Mouse (Mus musculus) thymus, postnatal 25 days (tissue): ENCODE data around the gene Pced1b.
"Not testable (repeated sequence)": the region's sequence is repeated elsewhere in the genome, so short reads cannot be mapped to it uniquely, and the experiment has no call there.

Experiments
- DNase-seq: peaks from one replicate; pipeline ENCODE4 v3.0.0; 2022

The Pced1b gene

DNA sequence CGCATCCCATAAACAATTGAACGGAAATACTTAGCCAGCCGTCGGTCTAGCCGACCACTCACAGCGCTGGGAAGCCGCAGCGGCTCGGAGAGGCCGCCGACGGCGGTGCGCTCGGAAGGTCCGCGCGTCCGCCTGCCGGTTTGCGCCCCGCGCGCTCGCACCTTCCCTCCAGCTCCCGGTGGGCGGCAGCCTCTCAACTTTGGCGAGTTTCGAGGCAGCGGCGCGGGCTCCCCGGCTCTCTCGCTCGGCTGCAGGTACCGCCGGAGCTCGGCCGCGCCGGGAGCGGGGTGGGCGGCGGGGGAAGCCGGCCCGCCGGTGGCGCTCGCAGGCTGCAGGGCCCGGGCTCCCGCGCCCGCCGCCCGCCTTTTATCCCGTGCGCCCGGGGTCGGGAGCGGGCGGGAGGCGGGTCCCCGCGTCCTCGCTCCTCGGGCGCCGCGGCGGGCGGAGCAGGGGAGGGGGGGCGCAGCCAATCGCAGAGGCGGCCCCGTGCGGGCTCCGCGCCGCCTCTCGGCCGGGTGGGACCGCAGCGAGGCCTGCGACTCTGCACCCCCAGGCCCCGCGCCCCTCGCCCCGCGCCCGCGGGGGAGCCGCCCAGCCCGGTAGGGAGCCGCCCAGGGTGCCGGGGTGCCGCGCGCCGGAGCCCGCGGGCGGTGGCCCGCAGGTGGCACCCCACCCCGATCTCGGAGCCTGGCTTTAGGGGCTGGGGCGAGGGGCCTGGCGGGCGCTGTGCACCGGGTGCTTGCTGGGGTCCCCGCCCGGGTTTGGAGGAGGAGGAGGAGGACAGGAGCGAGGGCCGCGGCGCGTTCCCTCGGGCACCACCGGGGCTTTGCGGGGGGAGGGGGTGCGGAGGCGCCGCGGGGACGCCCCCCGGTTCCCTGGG, at the start of gene Pced1b, which contains the start of gene Amigo2:
Gene Pced1b, plus strand, starts transcription at position 197 of the 880 bp plus-strand sequence.
Gene Amigo2, minus strand, starts transcription at position 377 of the 880 bp plus-strand sequence.
- DNase-seq, result peak; percentile 68

DNA sequence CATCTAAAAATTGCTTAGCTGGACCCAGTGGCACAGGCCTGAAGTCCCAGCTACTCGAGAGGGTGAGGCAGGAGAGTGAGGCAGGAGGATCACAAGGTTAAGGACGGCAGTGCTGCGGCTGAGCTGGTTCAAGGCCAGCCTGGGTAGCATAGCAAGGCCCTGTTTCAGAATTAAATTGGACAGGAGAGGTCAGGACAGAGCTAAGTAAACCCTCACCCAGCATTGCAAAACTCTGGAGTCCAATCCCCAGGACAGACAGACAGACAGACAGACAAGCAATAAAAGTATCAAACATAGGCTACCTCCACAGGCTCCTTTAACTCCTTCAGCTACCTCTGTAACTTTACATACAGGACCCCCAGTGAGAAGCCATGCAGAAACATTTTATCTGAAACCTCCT, 42.0 kb upstream of the Pced1b start:
- DNase-seq, result no peak

DNA sequence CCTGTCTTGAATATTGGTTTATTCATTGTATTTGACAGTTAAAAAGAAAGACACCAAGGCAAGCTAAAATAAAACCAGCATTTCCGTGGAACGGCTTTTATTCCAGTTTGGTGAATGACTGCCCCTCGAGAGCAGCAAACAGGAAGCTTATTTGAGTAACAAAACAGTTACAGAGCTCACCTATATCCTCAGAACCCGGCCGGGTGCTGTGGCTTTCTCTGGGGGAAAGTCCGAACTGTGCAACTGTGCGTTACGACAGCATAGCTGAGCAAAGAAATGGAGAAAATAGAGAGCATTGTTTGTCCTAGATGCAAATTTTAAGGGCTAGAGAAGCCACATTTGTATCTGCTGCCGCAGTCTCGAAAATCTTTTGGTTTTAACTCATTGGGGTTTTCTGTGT, 41.1 kb upstream of the Pced1b start:
- DNase-seq, result no peak

DNA sequence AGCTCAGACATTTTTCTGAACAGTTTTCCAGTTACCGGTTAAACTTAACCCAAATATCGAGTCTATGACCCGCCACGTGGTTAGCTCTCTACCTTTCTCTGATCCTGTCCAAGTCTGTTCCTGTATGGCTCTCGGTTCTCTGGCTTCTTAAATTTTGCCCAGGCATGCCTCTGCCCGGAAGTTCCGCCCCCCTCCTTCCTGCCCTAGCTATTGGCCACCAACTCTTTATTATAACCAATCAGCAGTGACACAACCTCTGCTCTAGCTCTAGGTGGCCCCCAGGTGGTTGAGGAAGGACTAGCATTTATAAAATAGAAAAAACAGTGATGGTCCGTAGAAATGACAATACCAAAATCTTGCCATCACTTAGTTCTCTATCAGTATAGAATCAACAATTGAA, 40.4 kb upstream of the Pced1b start:
- DNase-seq, result no peak

DNA sequence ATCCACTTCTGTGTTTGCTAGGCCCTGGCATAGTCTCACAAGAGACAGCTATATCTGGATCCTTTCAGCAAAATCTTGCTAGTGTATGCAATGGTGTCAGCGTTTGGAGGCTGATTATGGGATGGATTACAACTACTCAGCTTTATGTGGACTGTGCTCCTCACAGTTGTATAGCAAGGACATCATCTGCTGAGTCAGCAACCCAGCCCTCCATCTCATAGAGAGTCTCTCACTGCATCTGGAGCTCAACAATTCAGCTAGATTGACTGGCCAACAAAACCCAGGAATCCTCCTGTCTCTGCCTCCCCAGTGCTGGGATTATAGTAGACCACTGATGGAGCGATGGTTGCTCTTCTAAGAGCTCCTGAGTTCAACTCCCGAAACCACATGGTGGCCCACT, 37.2 kb upstream of the Pced1b start:
- not testable (repeated sequence) for DNase-seq

DNA sequence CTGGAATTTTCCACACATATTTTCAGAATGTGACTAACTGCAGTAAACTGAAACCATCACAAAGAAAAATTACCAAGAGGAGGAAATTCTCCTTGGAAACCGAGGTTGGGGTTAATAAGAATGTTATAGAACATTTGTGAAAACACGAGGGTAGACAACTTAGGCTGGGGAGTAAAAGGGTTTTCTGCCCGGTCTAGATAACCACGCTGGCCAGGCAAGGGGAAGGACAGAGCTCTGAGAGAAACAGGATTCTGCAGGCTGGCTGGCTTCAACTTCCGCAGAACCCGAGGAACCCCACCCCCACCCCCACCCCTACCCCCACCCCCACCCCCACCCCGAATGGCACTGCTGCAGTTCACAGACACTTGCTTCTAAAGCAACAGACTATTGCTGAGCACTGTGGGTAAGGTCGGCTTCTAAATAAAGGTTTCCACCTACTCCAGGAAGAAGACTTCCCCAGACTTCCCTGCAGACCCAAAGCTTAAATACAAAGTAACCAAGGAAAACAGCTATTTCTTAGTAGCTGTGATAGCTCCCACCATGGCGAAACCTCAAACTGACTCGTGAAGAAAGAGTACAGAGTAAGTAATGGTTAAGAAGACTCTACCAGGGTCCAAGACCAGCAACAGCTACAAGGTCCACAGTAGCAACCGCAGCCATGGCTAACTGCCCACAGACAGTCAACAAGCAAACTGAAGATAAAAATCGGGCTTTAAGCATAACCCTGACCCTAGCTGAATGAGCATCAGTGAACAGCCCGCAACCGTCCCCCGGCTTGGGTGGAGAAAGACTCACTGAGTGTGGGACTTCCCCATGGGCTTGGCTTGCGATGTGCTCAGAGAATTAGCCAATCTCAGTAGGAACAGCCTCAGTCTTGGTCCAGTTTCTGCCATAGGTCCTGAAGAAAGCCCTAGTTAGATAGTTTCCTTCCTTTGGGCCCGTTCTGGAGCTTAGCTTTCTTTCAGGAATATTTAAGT, 34.1 kb upstream of the Pced1b start:
- peak; percentile 10 for DNase-seq

DNA sequence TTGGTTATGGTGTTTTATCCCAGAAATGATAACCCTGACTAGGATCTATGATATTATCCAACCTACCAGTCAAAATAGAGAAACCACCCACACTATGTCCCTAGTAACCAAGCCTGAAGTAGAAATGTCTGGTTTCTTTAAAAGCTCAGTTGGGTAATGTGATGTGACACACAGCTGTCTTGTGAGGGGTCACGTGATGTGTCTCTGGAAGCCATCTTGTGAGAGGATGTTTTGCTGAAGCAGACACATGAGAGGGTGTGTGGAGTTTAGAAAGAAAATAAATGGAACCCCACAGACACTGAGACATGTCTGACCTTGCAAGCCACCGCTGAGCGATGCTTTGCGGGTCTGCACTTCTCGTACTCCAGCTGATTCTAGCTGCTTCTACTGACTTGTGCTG, 30.1 kb upstream of the Pced1b start:
- no peak for DNase-seq

DNA sequence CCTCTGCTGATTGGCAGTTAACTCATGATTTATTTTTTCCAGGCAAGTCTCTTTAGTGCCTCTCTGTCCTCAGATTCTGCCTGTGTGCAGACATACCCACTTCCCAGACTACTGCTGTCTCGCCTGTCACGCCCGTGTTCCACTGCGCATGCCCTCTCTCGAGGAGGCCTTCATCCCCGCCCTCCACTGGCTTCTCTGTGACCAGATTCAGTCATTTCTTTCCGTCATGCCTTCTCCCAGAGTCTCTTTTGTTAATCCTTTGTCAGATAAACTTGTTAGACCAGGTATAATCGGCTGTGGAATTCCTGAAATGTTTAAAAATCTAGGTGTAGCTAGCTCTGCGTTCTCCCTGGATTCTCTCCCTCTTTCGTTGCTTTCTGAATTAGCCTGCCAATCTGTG, 23.5 kb upstream of the Pced1b start:
- DNase-seq, result no peak

DNA sequence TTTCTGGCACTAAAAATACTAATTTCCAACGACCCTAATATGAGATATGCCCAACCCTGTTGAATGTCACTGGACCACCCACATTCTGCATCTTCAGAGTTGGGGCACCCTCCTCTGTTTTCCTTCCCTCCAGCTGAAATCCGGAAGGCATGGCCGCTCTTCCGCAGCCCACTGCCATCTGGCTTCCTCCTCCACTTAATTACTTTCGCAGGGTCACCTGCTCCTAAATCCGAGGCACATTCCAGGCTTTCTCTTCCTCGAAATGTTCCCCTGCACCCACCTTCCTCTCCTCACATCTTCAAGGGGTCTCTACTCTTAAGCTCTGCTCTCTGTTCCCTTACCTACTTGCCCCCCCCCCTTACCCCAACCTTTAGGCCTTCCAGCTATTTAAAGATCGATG, 22.9 kb upstream of the Pced1b start:
- no peak for DNase-seq

DNA sequence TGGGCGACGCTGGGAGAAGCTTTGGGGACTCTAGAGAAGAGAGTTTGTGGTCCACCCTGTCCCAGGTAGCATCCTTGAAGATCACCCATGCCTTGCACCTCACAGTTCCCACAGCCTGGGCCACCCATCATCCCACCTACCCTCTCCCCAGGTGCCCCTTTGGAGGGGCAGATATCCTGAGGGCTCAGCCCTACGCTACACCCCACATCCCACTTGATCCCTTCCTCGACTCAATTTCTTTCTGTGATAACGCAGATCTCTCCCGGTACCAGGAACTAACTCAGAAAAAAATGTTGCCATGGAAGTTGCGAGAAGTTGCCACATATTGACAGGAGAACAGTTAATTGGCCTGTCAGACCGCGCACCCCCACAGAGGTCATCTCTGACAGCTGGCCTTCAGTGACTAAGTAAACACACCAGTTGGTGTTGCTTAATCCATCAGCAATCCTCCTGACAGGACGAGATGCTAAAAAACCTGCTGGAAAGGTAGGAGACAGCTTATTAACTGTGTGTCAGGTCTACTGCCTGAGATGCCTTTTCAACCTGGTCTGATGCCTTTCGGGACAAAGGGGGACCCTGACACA, 17.3 kb upstream of the Pced1b start:
- DNase-seq, result no peak

DNA sequence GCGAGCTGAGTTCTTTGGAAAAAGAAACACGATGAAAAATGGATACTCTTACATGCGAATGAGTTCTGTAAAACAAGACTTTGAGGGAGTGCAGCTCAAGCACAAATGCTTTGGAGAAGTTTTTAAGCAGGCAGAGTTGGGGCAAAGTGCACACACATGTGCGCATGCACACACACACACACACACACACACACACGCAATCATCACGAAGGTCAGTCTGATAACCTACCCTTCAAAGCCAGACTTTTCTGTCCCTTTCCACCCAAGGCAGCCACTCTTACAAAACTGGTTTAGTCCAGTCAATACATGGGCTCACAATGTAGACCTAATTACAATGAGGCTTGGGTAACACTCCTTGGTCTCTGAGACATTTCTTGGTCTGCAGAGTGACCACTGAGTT, 12.8 kb upstream of the Pced1b start:
- DNase-seq, result no peak

DNA sequence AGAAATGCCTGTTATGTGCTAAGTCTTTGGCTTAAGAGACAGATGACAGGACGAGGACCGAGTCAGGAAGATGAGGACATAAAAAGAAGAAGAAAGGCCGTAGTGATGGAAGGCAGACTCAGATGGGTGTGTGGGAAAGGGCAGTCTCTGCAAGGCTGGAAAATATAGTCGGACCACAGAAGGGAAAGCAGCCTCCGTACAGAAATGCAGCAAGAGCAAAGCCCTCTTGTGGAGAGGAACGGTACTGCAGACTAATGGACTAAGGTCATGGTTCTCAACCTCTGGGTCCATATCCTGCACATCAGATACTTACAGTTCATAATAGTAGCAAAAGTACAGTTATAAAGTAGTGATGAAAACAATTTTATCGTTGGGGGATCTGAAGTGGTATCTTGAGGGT, 11.7 kb upstream of the Pced1b start:
- peak; percentile 59 for DNase-seq

DNA sequence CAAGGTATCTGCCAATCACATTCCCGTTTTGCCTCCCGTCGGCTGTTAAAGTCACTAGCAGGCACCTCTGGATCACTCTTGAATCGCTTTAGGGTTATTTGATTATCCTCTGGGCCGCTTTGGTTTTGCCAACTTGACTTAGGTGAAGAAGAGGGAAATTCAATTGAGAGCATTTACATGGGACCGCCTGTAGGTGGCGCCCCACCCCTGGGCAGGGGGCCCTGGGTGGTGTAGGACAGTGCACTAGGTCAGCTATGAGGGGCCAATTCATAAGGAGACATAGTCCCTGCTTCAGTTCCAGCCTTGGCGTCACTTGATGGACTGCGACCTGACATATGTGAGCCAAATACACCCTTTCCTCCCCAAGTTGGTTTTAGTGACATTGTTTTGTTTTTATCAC, 10.0 kb upstream of the Pced1b start:
- peak; percentile 63 for DNase-seq

DNA sequence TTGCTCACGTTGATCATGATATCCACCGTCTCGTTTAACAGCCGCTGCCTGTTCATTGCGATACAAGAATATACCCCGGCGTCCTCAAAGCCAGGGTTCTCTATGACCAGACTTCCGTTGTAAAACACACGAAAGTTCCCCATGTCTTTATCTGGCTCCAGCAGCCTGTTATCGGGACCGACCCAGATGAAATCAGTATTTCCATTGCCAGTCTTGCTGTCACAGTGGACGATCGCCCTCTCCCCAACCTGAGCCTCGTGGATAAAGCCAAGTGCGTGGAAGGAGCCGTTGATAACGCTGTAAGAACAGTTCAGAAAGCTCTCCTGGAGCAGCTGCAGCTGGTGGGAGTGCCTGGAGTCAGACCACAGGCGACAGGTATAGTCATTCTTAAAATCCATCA, 1.5 kb upstream of the Pced1b start:
- DNase-seq, result no peak

DNA sequence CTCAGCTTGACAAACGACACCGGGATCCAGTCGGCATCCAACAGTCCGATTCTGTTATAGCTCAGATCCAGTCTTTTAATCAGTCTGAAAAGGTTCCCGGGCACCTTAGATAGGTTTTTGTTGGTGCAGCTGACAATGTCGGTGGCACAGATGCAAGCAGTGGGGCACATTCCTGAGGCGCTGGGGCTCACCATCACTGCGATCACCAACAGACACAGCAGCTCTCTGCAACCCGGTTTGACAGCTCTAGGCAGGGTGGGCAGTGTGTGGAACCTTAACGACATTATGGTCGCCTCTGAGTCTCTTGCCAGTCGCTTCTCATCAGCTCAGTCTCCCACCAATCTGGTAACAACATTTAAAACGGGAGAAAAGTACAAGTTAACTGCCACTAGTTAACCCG, 651 bp upstream of the Pced1b start:
- no peak for DNase-seq

DNA sequence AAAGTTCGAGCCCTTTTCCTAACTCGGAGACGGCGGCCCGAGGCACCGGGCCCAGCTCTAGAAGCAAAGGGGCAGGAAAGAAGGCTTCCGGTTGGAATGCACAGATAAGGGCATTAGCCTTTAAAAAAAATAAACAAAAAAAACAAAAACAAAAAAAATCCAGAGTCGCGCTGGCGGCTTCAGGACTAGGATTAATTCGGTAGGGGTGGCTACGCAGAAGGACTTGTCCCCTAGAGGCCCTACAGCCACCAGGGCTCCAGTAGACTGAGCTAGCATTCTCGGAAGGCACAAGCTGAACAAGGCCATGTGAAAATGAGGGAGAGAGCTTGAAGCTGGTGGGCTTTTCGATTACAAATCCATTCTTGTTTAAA, 869 bp downstream of the Pced1b start:
- peak; percentile 49 for DNase-seq

DNA sequence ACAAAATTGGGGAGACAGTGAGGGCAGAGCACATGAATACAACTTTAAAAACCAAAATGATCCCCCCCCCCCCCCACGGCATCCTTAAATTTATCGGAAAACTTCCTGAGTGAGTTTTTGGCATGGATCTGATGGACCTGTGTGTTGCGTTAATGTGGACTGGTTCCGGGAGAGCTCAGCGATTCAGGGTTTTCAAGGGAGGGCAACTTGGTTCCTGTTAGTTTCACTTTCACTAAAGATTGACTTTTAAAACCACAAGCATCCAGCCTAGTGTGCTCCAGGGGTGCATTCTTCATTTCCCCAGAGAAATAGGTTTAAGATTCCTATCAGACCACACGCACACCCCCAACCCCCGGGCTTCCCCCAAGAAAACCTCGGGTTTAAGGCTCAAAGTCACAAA, 1.4 kb downstream of the Pced1b start:
- peak; percentile 35 for DNase-seq

DNA sequence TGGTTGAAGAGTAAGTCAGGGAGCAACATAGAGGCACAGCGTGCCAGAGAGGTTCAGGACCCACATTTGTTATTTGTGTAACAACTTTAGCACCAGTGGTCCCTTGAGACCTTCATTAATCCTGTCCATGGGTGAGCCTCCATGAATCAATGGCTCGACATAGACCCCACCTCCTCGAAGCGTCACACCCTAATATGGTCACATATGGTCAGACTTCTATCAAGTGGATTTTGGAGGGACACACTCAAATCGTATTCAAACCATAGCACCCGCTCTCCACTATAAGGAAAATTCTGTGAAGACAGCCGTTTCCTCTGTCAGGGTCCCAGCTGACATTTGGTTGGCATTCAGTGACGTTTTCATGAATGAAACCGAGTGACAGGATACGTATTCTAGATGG, 2.4 kb downstream of the Pced1b start:
- DNase-seq, result no peak

DNA sequence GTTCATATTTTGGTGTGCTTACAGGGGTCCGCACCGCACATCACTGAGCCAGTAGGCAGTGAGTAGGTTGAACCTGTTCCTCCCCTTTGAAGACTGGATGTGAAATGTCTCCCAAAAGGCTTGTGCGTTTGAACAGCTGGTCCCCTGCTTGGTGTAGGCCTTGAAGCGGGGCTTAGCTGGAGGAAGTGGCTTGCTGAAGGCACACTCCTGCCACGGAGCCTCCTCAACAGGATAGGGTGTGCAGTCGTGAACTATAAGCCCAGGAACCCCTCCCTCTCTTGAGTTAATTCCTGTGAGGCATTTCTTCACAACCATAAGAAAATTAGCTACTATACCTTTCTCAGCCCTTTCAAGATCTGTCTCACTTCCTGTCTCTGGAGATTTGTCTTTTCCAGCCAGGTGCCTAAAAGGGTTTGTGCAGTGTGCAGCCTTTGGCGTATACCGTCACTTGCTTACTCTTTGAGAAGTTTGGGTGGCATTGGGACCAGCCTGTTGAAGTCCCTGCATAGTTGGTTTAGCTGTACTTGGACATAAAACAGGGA, 5.7 kb downstream of the Pced1b start:
- DNase-seq, result peak; percentile 64

DNA sequence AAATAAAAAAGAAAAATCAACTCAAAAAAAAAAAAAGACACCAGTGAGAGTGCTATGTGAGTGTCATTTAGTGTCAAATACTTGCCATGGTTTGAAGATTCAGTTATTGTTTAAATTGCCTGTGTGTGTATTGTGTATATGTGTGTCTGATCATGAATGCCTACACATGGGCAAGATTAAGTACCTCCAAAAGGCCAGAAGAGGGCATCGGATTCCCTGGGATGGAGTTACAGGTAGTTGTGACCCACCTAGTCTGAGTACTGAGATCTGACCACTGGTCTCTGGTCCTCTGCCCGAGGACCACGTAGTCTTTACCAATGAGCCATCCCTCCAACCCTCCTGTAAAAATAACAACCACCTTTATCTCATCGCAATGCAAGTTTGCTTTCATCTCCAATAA, 7.5 kb downstream of the Pced1b start:
- DNase-seq, result no peak

DNA sequence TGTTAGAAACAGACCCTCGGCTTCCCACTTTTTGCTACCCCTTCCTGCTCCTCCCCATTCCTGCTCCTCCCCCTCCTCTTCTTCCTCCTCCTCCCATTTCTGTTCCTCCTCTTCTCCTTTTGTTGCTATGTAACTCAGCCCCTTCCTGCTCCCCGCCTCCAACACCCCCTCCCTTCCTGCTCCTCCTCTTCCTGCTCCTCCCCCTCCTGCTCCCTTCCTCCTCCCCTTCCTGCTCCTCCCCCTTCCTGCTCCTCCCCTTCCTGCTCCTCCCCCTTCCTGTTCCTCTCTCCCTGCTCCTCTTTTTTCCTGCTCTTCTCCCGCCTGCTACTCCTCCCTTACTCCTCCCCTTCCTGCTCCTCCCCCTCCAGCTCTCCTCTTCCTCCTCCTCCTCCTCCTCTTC, 8.9 kb downstream of the Pced1b start:
- no peak for DNase-seq

DNA sequence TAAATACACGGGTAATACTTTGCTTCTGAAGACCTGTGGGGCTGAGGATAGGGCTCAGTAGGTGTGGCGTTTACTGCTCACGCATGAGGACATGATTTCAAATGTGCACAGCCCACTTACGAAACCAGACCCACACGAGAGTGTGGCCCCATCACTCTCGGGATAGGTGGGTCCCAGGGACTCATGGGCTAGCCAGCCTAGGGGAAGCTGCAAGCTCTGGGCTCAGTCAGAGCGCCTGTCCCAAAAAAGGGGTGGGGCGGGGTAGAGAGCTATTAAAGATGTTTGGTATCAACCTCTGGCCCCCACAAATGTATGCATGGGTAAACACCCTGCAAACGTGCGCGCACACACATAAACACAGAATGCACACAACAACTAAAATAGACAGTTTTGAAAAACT, 9.5 kb downstream of the Pced1b start:
- DNase-seq, result no peak

DNA sequence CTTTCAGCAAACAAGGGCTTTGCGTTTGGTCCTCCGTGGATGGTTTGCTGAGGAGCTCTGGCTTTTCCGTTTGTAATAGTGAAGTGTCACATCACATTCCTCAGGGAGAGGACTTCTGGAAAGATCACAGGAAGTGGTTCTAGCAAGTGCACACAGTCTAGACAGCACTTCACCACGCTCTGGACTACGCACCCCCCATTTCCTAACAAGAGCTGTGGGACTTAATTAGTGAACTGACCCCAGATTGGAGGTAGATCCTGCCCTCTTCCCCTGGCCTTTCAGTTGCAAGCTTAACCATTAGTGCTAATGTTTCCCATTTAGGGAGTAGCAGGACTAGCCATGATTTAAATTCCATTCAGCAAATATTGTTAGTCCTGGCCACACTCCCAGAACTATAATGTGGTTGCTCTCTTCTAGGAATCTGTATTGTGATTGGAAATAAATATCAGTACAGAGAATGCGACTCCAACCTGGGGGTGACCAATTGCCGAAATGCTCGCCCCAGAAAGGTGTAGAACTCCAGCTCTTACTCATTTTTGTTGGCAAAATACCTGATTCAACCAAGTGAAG, 10.4 kb downstream of the Pced1b start:
- DNase-seq, result no peak
